Mouse (Mus musculus) T-helper 17 cell (primary cell): ENCODE results near the gene Fads2.

Experiments used
- in situ Hi-C, 2 experiments: fragments of 300-600 bp; cut with MboI, MseI; formaldehyde crosslinking; loops; 1 replicate in 1 of 2; 2 replicates in 1 of 2; pipeline ENCODE4 v1.15.1; 2025; ENCODE audit warnings: high pct_unique_total_duplicates in 2 of 2

The Fads2 gene

GRCm38 (mm10) chr19:10018527-10018818 lies 83.1 kb downstream of the Fads2 start:
- in situ Hi-C loops = loop anchor here in 1 of 2 experiments (25.0 kb wide), 1 partner anchor 881 kb away; the partner anchor contains the start of gene Asrgl1

GRCm38 (mm10) chr19:10017637-10018526 lies 83.7 kb downstream of the Fads2 start:
- in situ Hi-C loops = loop anchor here in 1 of 2 experiments (25.0 kb wide), 1 partner anchor 881 kb away; the partner anchor contains the start of gene Asrgl1

DNA sequence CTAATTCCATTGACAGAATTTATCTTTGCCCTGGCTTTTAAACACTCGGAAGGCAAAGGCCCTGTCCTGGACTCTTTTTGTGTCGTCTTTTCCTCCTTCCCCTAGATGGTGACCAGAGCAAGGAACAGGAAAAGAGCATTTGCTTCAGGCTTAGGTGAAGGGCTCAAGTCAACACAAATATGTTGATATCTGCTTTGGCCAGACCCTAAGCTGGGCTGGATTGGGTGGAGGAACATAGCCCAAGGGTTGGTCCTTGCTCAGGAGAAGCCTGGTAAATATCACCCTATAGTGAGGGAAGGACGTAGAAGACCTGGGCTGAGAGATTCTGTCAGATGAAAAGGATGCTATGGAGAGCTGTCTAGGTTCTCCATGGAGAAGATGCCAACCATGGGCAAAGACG lies 85.4 kb downstream of the Fads2 start:
- in situ Hi-C loops = loop anchor here in 1 of 2 experiments (25.0 kb wide), 1 partner anchor 879 kb away; the partner anchor contains the start of gene Asrgl1

- in situ Hi-C loops = loop anchor here in 1 of 2 experiments (25.0 kb wide), 1 partner anchor 878 kb away; the partner anchor contains the start of gene Asrgl1
Observed at GRCm38 (mm10) chr19:10015442-10015841, 86.1 kb downstream of the Fads2 start.

- in situ Hi-C loops = loop anchor here in 1 of 2 experiments (25.0 kb wide), 1 partner anchor 878 kb away; the partner anchor contains the start of gene Asrgl1
Observed at GRCm38 (mm10) chr19:10014824-10015223, 86.7 kb downstream of the Fads2 start.

DNA sequence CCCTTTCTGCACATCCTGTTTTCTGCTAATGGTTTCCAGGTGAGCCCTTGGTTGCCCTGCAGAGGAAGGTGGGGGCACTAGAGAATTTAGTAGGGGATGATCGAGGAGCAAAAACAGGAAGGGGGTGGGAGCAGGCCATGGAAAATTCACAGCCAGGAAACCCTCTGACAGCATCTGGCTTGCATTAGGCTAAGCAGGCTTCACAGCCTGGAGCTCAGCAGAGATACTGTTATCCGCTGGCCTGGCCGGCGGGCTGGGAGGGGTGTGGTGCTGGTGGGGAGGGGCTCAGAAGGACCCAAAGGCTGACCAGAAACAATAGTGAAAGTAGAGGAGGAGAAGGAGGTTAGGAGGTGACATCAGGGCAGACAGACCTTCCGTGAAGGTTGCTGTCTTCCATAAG lies 87.6 kb downstream of the Fads2 start:
- in situ Hi-C loops = loop anchor here in 1 of 2 experiments (25.0 kb wide), 1 partner anchor 877 kb away; the partner anchor contains the start of gene Asrgl1

GRCm38 (mm10) chr19:10013348-10013747 lies 88.2 kb downstream of the Fads2 start:
- in situ Hi-C loops = loop anchor here in 1 of 2 experiments (25.0 kb wide), 1 partner anchor 876 kb away; the partner anchor contains the start of gene Asrgl1

- in situ Hi-C loops = loop anchor here in 1 of 2 experiments (25.0 kb wide), 1 partner anchor 876 kb away; the partner anchor contains the start of gene Asrgl1
Observed at GRCm38 (mm10) chr19:10012827-10013278, 88.7 kb downstream of the Fads2 start.
